Comparison of ENCODE assay signal across 7 mouse cellular contexts in genomic region chr3:69860589-69861521, GRCm38 (mm10). TPM values are rescaled to one million over a fixed set of nuclear protein-coding genes. Genes with fewer than 3 reads are reported as not detected.
A peak's percentile ranks its signal among the peaks of the same experiment; 100 is the strongest.
DNase-seq lines count a peak whose midpoint lies in the region; ATAC-seq and TF ChIP-seq lines count a peak whose summit lies in the region.

No protein-coding gene starts in this region.

- under 1% methylated on average over 40 of the region's 40 CpGs for WGBS in forebrain, embryonic 10.5 days
- WGBS in intestine, postnatal 0 days = under 1% methylated on average over 40 of the region's 40 CpGs
- under 1% methylated on average over 40 of the region's 40 CpGs for WGBS in limb, embryonic 13.5 days

- TF ChIP-seq EP300 in ES-Bruce4 (IDR thresholded peaks at IDR 0.05; ENCODE audit: insufficient read depth, low read depth, low read length) = no peak

- TF ChIP-seq CTCF in ES-Bruce4 (IDR thresholded peaks at IDR 0.05; ENCODE audit: low read depth, low read length) = no peak
- TF ChIP-seq CTCF in intestine, postnatal 0 days (IDR thresholded peaks at IDR 0.05; ENCODE audit: low read depth) = peak; percentile 61

- H3K9ac ChIP-seq in ES-Bruce4 (ENCODE audit: low read depth, poor library complexity, severe bottlenecking) = no peak overlapping the region
- H3K9ac ChIP-seq in intestine, postnatal 0 days (ENCODE audit: low read depth, low read length) = peak overlapping the region; percentile 23; the same call in 1 of the 2 replicates
- H3K9ac ChIP-seq in limb, embryonic 13.5 days = peak overlapping the region; percentile 51

- TF ChIP-seq POLR2A in ES-Bruce4 (IDR thresholded peaks at IDR 0.05; ENCODE audit: insufficient read depth, low read length) = no peak

- ATAC-seq in intestine, postnatal 0 days = no peak
- ATAC-seq in limb, embryonic 13.5 days (ENCODE audit: low FRiP score, low read depth) = peak; percentile 73
- ATAC-seq in CD4-positive, CD25-positive, alpha-beta regulatory T cell, adult 4 months = no peak

- no peaks in the 10 kb centered on the region for H3K36me3 ChIP-seq in ES-Bruce4 (ENCODE audit: control insufficient read depth, insufficient read depth, low read length, poor library complexity, severe bottlenecking)
- no peaks in the 10 kb centered on the region for H3K36me3 ChIP-seq in forebrain, embryonic 10.5 days (replicated peaks)
- no peaks in the 10 kb centered on the region for H3K36me3 ChIP-seq in intestine, postnatal 0 days (ENCODE audit: control insufficient read depth, insufficient read depth)
- H3K36me3 ChIP-seq in limb, embryonic 13.5 days = no peaks in the 10 kb centered on the region

- no peaks in the 10 kb centered on the region for H3K9me3 ChIP-seq in ES-Bruce4 (replicated peaks; ENCODE audit: control insufficient read depth, insufficient read depth, low read length, poor library complexity, severe bottlenecking)
- H3K9me3 ChIP-seq in forebrain, embryonic 10.5 days = no peaks in the 10 kb centered on the region
- no peaks in the 10 kb centered on the region for H3K9me3 ChIP-seq in intestine, postnatal 0 days (ENCODE audit: control insufficient read depth)
- H3K9me3 ChIP-seq in limb, embryonic 13.5 days = no peaks in the 10 kb centered on the region

- no peaks in the 10 kb centered on the region for H3K27me3 ChIP-seq in ES-Bruce4 (ENCODE audit: control insufficient read depth, insufficient read depth, low read length, poor library complexity, severe bottlenecking)
- H3K27me3 ChIP-seq in forebrain, embryonic 10.5 days (ENCODE audit: poor library complexity, severe bottlenecking) = peaks cover 37% of the 10 kb centered on the region
- H3K27me3 ChIP-seq in intestine, postnatal 0 days (replicated peaks; ENCODE audit: control insufficient read depth, insufficient read depth, low read length) = no peaks in the 10 kb centered on the region
- peaks cover 21% of the 10 kb centered on the region for H3K27me3 ChIP-seq in limb, embryonic 13.5 days

- H3K27ac ChIP-seq in ES-Bruce4 (ENCODE audit: insufficient read depth, low read length) = no peak overlapping the region
- H3K27ac ChIP-seq in forebrain, embryonic 10.5 days = no peak overlapping the region
- peak overlapping the region; percentile 57; the same call in 1 of the 2 replicates for H3K27ac ChIP-seq in intestine, postnatal 0 days (ENCODE audit: low read depth, low read length)
- no peak overlapping the region for H3K27ac ChIP-seq in limb, embryonic 13.5 days

- H3K4me1 ChIP-seq in ES-Bruce4 (ENCODE audit: control insufficient read depth, insufficient read depth, low read length) = no peaks in the 10 kb centered on the region
- peaks cover 21% of the 10 kb centered on the region for H3K4me1 ChIP-seq in forebrain, embryonic 10.5 days
- peaks cover 3% of the 10 kb centered on the region; the same call in 1 of the 2 replicates for H3K4me1 ChIP-seq in intestine, postnatal 0 days (replicated peaks; ENCODE audit: control insufficient read depth, insufficient read depth, low read length)
- H3K4me1 ChIP-seq in limb, embryonic 13.5 days = peaks cover 15% of the 10 kb centered on the region

- H3K4me3 ChIP-seq in ES-Bruce4 (ENCODE audit: low read depth, low read length) = peak overlapping the region; percentile 56
- peak overlapping the region; percentile 61 for H3K4me3 ChIP-seq in forebrain, embryonic 10.5 days
- H3K4me3 ChIP-seq in intestine, postnatal 0 days (ENCODE audit: low read depth, low read length) = peak overlapping the region; percentile 41
- peak overlapping the region; percentile 51 for H3K4me3 ChIP-seq in limb, embryonic 13.5 days

- peak overlapping the region; percentile 83 for H3K4me2 ChIP-seq in intestine, postnatal 0 days (replicated peaks; ENCODE audit: low read depth)
- H3K4me2 ChIP-seq in limb, embryonic 13.5 days (replicated peaks) = peak overlapping the region; percentile 98

- DNase-seq in brain, adult 2 months (ENCODE audit: low read depth, low spot score) = peak; percentile 98
- DNase-seq in forebrain, embryonic 10.5 days (ENCODE audit: extremely low spot score, low spot score) = peak; percentile 43
- DNase-seq in neural tube, embryonic 10.5 days (ENCODE audit: extremely low spot score, low spot score) = peak; percentile 53

RNA-seq across cellular contexts. Expression of gene Sptssb, which starts 1.1 kb away (rescaled TPM):
- not detected in 2 replicates for polyA plus RNA-seq in ES-Bruce4 (2011; ENCODE audit: insufficient read depth, insufficient read length, low read depth, missing spikeins)
- not detected in 2 replicates for polyA plus RNA-seq in forebrain, embryonic 10.5 days (2016; fragmentation: Nextera tagmentation; extraction: Ambion mirVana)
- polyA plus RNA-seq in intestine, postnatal 0 days (2015; fragmentation: Nextera tagmentation; extraction: Ambion mirVana) = 7.0 and 18.2 TPM in 2 replicates
- polyA plus RNA-seq in limb, embryonic 13.5 days (2015; fragmentation: Nextera tagmentation; extraction: Ambion mirVana) = 0.31 and 0.47 TPM in 2 replicates
- polyA plus RNA-seq in CD4-positive, CD25-positive, alpha-beta regulatory T cell, adult 4 months (2017; shearing (Covaris generic)) = not detected

Comparison
In these comparisons a context has a peak if more than half of its experiments do, and no peak if none do; other contexts are left out.
1. DNase-seq: peak in every context shown above with its lines; median percentile 98 in brain, adult 2 months; 53 in neural tube, embryonic 10.5 days; 43 in forebrain, embryonic 10.5 days.